Mouse (Mus musculus): ENCODE data around the gene Zdhhc20.

DNA sequence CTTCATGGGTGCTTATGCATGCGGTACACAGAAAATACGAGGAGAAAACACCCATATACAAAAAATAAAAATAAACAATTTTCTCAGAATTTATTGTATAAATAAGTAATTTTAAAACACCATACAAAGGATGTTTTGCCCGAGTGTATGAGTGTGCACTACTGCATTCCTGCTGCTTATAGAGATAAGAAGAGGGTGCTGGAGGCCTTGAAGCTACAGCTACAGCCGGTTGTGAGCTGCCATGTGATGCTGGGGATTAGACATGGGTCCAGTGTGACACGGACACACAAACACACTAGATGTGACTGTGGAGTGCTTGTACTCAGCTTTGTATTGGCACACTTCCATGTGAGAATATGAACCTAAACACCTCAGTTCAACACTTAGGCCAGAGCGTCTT, 47.2 kb upstream of the Zdhhc20 start:
- TF ChIP-seq CTCF (IDR thresholded peaks at IDR 0.05; ENCODE audit: low read depth, low read length), result no peak
- TF ChIP-seq POLR2AphosphoS5 (IDR thresholded peaks at IDR 0.05; ENCODE audit: insufficient replicate concordance, low read depth, low read length), result no peak
